Mouse (Mus musculus): ENCODE measurements around the gene Emc10. TPM values are rescaled to one million over a fixed set of nuclear protein-coding genes. Genes with fewer than 3 reads are reported as not detected.

Emc10 gene
- polyA plus RNA-seq, 1 experiment from 2014 or later, result 133 TPM

GRCm38 (mm10) chr7:44471880-44472557 lies 24.3 kb downstream of the Emc10 start:
- Histone ChIP-seq H3K9ac (no peak overlapping the region), H3K9me3 (ENCODE audit: low read depth, low read length) (no peaks in the 10 kb centered on the region), H3K4me1 (ENCODE audit: insufficient read depth) (peaks cover 23% of the 10 kb centered on the region), H3K4me3 (ENCODE audit: low read depth, low read length) (no peak overlapping the region), H3K36me3 (ENCODE audit: insufficient read depth) (no peaks in the 10 kb centered on the region), H3K27ac (ENCODE audit: low read depth) (peak overlapping the region; percentile 82), H3K27me3 (ENCODE audit: insufficient read depth, low read length) (peaks cover 1% of the 10 kb centered on the region; the same call in 1 of the 2 replicates), H3K4me2 (peak overlapping the region; percentile 31; the same call in 1 of the 2 replicates)
- DNase-seq (peak; percentile 77), ATAC-seq (ENCODE audit: insufficient read depth) (peak; percentile 51)
- 12% methylated on average over 6 of the region's 6 CpGs for WGBS
- TF ChIP-seq CTCF (IDR thresholded peaks at IDR 0.05; ENCODE audit: low read depth), result no peak

GRCm38 (mm10) chr7:44470696-44471612 lies 25.4 kb downstream of the Emc10 start:
- Histone ChIP-seq H3K27ac (ENCODE audit: low read depth) (peak overlapping the region; percentile 82), H3K9ac (no peak overlapping the region), H3K27me3 (ENCODE audit: insufficient read depth, low read length) (no peaks in the 10 kb centered on the region), H3K4me3 (ENCODE audit: low read depth, low read length) (no peak overlapping the region), H3K4me1 (ENCODE audit: insufficient read depth) (peaks cover 23% of the 10 kb centered on the region), H3K9me3 (ENCODE audit: low read depth, low read length) (no peaks in the 10 kb centered on the region), H3K4me2 (no peak overlapping the region), H3K36me3 (ENCODE audit: insufficient read depth) (no peaks in the 10 kb centered on the region)
- no peak for ATAC-seq (ENCODE audit: insufficient read depth)
- 65% methylated on average over 16 of the region's 16 CpGs for WGBS
- no peak for TF ChIP-seq CTCF (IDR thresholded peaks at IDR 0.05; ENCODE audit: low read depth)
- peak; percentile 47 for DNase-seq

DNA sequence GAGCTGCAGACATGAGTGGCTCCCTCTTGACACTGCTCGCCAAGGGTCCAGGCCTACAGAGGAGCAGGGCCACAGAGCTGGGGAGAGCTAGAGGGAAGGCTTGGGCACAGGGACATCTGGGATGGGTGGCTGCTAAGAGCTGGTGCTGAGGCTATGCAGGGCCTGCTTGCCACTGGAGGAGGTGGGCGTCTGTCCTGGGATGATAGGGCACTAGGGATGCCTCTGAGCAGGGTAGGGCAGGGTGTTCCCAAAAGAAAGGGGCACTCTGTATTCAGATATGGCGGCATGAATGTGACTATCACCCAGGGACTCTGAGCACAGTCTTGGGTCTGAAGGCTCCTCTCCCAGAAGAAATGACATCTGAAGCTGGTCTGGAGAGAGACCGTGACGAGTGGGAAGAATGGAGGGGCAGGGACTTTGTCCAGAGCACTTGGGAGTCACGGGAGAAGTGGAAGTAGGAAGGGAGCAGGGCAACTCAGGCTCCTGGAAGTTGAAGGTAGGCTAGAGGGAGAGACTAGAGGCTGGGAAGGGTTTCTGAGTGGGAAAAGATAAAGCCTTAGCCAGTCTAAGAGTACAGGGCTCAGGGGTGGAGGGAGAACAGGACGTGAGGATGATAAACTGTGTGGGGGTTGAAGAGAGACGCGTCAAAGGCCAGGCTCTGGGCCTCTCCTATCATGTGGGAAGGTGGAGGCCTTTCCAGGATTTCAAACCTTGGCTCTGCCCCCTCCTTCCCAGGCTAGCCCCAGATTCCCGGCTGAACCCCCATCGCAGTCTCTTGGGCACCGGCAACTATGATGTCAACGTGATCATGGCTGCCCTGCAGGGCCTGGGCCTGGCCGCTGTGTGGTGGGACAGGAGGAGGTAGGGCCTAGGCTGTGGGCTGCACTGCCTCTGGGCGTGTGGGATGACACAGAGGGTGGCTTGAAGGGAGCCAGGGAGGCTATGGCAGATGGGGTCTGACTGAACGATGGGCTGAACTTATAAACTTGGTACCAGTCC lies 26.4 kb downstream of the Emc10 start:
- Histone ChIP-seq H3K4me1 (ENCODE audit: insufficient read depth) (peaks cover 23% of the 10 kb centered on the region), H3K27me3 (ENCODE audit: insufficient read depth, low read length) (no peaks in the 10 kb centered on the region), H3K9ac (no peak overlapping the region), H3K36me3 (ENCODE audit: insufficient read depth) (no peaks in the 10 kb centered on the region), H3K4me3 (ENCODE audit: low read depth, low read length) (no peak overlapping the region), H3K4me2 (peak overlapping the region; percentile 69; the same call in 1 of the 2 replicates), H3K9me3 (ENCODE audit: low read depth, low read length) (no peaks in the 10 kb centered on the region), H3K27ac (ENCODE audit: low read depth) (no peak overlapping the region; the same call in 1 of the 2 replicates)
- DNase-seq (no peak), ATAC-seq (ENCODE audit: insufficient read depth) (no peak)
- no peak for TF ChIP-seq CTCF (IDR thresholded peaks at IDR 0.05; ENCODE audit: low read depth)
- 79% methylated on average over 16 of the region's 16 CpGs for WGBS

- Histone ChIP-seq H3K9ac (peak overlapping the region; percentile 59), H3K27ac (ENCODE audit: low read depth) (peak overlapping the region; percentile 66; the same call in 1 of the 2 replicates), H3K27me3 (ENCODE audit: insufficient read depth, low read length) (peaks cover 9% of the 10 kb centered on the region; the same call in 1 of the 2 replicates), H3K4me1 (ENCODE audit: insufficient read depth) (peaks cover 23% of the 10 kb centered on the region), H3K36me3 (ENCODE audit: insufficient read depth) (no peaks in the 10 kb centered on the region), H3K9me3 (ENCODE audit: low read depth, low read length) (no peaks in the 10 kb centered on the region), H3K4me2 (peak overlapping the region; percentile 69), H3K4me3 (ENCODE audit: low read depth, low read length) (peak overlapping the region; percentile 58)
- DNase-seq (no peak), ATAC-seq (ENCODE audit: insufficient read depth) (no peak)
- 48% methylated on average over 15 of the region's 15 CpGs for WGBS
- no peak for TF ChIP-seq CTCF (IDR thresholded peaks at IDR 0.05; ENCODE audit: low read depth)
Measured at GRCm38 (mm10) chr7:44468644-44469285, 27.6 kb downstream of the Emc10 start.

GRCm38 (mm10) chr7:44467811-44468411 lies 28.4 kb downstream of the Emc10 start, which contains the start of gene Josd2:
Gene Josd2 (plus strand): TSS chr7:44467980.
- H3K36me3 ChIP-seq (ENCODE audit: insufficient read depth), result no peaks in the 10 kb centered on the region
- H3K9me3 ChIP-seq (ENCODE audit: low read depth, low read length), result no peaks in the 10 kb centered on the region
- peaks cover 18% of the 10 kb centered on the region for H3K4me1 ChIP-seq (ENCODE audit: insufficient read depth)
- peak; percentile 94 for ATAC-seq (ENCODE audit: insufficient read depth)
- peak within 1 kb of the TSS; percentile 59 for H3K9ac ChIP-seq
- H3K27me3 ChIP-seq (ENCODE audit: insufficient read depth, low read length), result peaks cover 17% of the 10 kb centered on the region
- peak; percentile 99 for DNase-seq
- WGBS, result under 1% methylated on average over 42 of the region's 42 CpGs
- H3K4me3 ChIP-seq (ENCODE audit: low read depth, low read length), result peak within 1 kb of the TSS; percentile 58
- TF ChIP-seq CTCF (IDR thresholded peaks at IDR 0.05; ENCODE audit: low read depth), result no peak
- H3K27ac ChIP-seq (ENCODE audit: low read depth), result peak within 1 kb of the TSS; percentile 66
- peak within 1 kb of the TSS; percentile 69 for H3K4me2 ChIP-seq
